Mouse (Mus musculus): Measurements from ENCODE around the gene Dnase1l2. TPM values are rescaled to one million over a fixed set of nuclear protein-coding genes. Genes with fewer than 3 reads are reported as not detected.

Dnase1l2 gene
- total RNA-seq, 1 experiment from 2014 or later = 1.4 TPM

Other genes starting within 250 kb of the Dnase1l2 start
- gene Tbc1d24, start 237.5 kb downstream of the Dnase1l2 start, total RNA-seq (2017) = 4.8 and 5.3 TPM in 2 replicates
- 0.10 and 0.50 TPM in 2 replicates for gene Ntn3, start 233.6 kb downstream of the Dnase1l2 start, total RNA-seq (2017)
- gene Tedc2, start 222.3 kb downstream of the Dnase1l2 start, total RNA-seq (2017) = 17.4 and 18.4 TPM in 2 replicates
- 29.1 and 30.8 TPM in 2 replicates for gene Ccnf, start 191.6 kb downstream of the Dnase1l2 start, total RNA-seq (2017)
- gene Abca17, start 92.0 kb downstream of the Dnase1l2 start, total RNA-seq (2017) = 0.14 TPM in 1 of 2 replicates, not detected in the other
- 13.7 and 22.4 TPM in 2 replicates for gene Abca3, start 91.2 kb downstream of the Dnase1l2 start, total RNA-seq (2017)
- 360 and 414 TPM in 2 replicates for gene Rnps1, start 28.5 kb downstream of the Dnase1l2 start, total RNA-seq (2017)
- 26.0 and 28.7 TPM in 2 replicates for gene Eci1, start 16.5 kb downstream of the Dnase1l2 start, total RNA-seq (2017)
- 10.0 and 15.2 TPM in 2 replicates for gene E4f1, start 27.2 kb upstream of the Dnase1l2 start, total RNA-seq (2017)
- gene Pgp, start 27.3 kb upstream of the Dnase1l2 start, total RNA-seq (2017) = 21.6 and 23.5 TPM in 2 replicates
- gene Bricd5, start 30.8 kb upstream of the Dnase1l2 start, total RNA-seq (2017) = 1.3 TPM in 1 of 2 replicates, not detected in the other
- 9.6 and 25.7 TPM in 2 replicates for gene Mlst8, start 36.0 kb upstream of the Dnase1l2 start, total RNA-seq (2017)
- gene Caskin1, start 45.5 kb upstream of the Dnase1l2 start, total RNA-seq (2017) = not detected in 2 replicates
- gene Traf7, start 84.8 kb upstream of the Dnase1l2 start, total RNA-seq (2017) = 59.3 and 60.5 TPM in 2 replicates
- gene Rab26, start 91.1 kb upstream of the Dnase1l2 start, total RNA-seq (2017) = 0.05 TPM in 1 of 2 replicates, not detected in the other
- 8.3 and 37.4 TPM in 2 replicates for gene Pkd1, start 106.7 kb upstream of the Dnase1l2 start, total RNA-seq (2017)
- gene Tsc2, start 189.5 kb upstream of the Dnase1l2 start, total RNA-seq (2017) = 39.0 and 52.2 TPM in 2 replicates
- gene Nthl1, start 189.6 kb upstream of the Dnase1l2 start, total RNA-seq (2017) = 18.0 and 25.1 TPM in 2 replicates
- gene Slc9a3r2, start 207.2 kb upstream of the Dnase1l2 start, total RNA-seq (2017) = 1.3 and 1.4 TPM in 2 replicates
- 0.27 and 1.4 TPM in 2 replicates for gene Npw, start 215.4 kb upstream of the Dnase1l2 start, total RNA-seq (2017)
- 20.0 and 25.4 TPM in 2 replicates for gene Zfp598, start 226.6 kb upstream of the Dnase1l2 start, total RNA-seq (2017)
- not detected in 2 replicates for gene Syngr3, start 246.8 kb upstream of the Dnase1l2 start, total RNA-seq (2017)